Mouse (Mus musculus): ENCODE measurements around the gene Gpr4. TPM values are rescaled to one million over a fixed set of nuclear protein-coding genes. Genes with fewer than 3 reads are reported as not detected.

The Gpr4 gene
- polyA plus RNA-seq (2012; rRNA removed): 0.33 TPM in 2 replicates

GRCm38 (mm10) chr7:19211996-19212755 is at the start of gene Gpr4:
TSS of gene Gpr4 (plus strand) at chr7:19212538.

GRCm38 (mm10) chr7:19165656-19166423 is 46.5 kb upstream of the Gpr4 start, which contains the start of gene Gipr:
TSS of gene Gipr (minus strand) at chr7:19166127.

GRCm38 (mm10) chr7:19175708-19176515 is 36.4 kb upstream of the Gpr4 start, which contains the start of gene Eml2:
TSS of gene Eml2 (plus strand) at chr7:19176421.

DNA sequence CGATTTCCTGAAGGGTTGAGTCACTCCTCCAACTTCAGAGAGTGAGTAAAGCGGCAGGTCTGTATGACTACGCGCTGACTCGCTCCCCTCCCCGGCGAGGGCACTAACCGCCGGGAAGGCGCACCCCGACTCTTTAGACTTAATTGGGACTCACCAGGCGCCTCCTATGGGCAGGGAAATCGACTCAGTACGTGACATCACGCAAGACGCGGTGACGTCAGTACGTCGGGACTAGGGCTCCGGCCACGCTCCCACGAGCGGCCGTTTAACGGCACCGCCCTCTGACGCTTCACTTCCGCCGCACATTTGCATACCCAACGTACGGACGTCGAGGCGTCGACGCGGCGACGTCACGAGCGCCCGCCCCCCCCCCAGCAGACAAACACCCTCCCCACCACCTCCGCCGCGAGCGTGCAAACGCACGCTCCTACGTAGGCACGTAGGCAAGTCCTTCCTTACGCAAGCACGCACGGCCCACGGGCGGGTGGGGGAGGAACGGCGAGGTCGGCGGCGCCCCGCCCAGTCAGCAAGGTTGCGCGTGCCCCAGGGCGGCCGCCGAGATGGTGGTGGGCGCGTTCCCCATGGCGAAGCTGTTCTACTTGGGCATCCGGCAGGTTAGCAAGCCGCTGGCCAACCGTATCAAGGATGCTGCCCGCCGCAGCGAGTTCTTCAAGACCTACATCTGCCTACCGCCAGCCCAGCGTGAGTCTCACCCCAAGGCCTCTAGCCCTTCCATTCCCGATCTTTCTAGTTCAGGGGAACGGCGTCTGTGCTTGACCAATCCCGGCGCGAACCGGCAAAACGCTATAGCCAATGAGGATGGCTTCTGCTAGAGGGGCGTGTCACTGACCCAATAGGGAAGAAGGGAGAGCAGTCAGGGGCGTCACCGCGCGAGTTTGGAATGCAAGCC is 15.8 kb downstream of the Gpr4 start, which contains the start of gene Opa3:
Gene Opa3, plus strand, starts transcription at position 452 of the 910 bp plus-strand sequence.

DNA sequence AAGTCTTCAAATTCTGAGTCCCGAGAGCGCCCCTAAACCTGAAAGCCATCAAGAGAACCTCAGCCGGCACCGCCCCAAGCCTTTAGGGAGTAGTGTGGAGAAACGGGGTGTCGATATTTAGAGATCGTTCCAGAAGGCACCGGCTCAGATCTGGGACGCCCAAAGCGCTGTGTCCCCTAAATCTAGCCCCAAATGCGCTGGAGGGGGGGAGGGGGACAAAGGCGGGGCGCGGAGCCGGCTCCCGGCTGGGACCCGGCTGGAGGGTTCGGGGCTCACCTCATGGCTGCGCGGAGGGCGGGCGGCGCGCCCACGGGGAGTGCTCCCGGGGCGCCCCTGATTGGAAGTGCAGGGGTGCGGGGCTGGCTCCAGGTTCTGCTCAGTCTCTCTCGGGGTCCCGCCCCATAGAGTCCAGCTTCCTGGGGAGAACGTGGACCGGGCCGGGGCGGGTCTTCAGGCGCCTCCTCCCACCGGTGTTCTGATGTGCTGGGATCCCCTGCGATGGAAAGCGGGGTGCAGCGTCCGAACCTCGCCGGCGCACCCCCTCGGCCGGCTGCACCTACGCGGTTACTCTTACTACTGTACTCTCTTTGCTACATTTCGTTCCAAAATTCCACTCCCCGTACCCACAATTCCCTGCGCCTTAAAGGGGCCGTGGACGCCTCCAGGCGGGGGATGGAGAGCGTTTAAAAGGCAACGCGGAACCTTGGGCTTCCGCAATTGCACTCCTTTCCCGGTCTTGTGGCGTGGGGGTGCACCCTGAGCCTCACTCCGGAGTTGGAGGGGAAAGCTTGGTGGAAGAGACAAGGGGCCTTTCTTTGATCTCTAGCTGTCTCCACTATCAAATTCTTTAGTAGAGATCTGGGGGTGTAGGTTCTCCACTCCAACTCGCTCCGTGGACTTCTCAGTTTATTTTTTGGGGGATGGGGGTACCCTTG is 59.2 kb downstream of the Gpr4 start, which contains the start of gene Vasp:
Gene Vasp, minus strand, starts transcription at position 580 of the 935 bp plus-strand sequence.

Other genes with a start within 250 kb of the Gpr4 start
- gene Nanos2, start 225.1 kb upstream of the Gpr4 start, polyA plus RNA-seq (2012; rRNA removed): not detected in 2 replicates
- 0.16 and 0.21 TPM in 2 replicates for gene Mypop, start 221.3 kb upstream of the Gpr4 start, polyA plus RNA-seq (2012; rRNA removed)
- 6.5 and 6.7 TPM in 2 replicates for gene Irf2bp1, start 208.5 kb upstream of the Gpr4 start, polyA plus RNA-seq (2012; rRNA removed)
- 11.8 and 13.7 TPM in 2 replicates for gene Foxa3, start 189.0 kb upstream of the Gpr4 start, polyA plus RNA-seq (2012; rRNA removed)
- gene Sympk, start 188.2 kb upstream of the Gpr4 start, polyA plus RNA-seq (2012; rRNA removed): 22.5 and 27.5 TPM in 2 replicates
- gene Rsph6a, start 157.8 kb upstream of the Gpr4 start, polyA plus RNA-seq (2012; rRNA removed): not detected in 2 replicates
- gene Dmwd, start 136.3 kb upstream of the Gpr4 start, polyA plus RNA-seq (2012; rRNA removed): 15.6 and 16.4 TPM in 2 replicates
- gene Dmpk, start 128.7 kb upstream of the Gpr4 start, polyA plus RNA-seq (2012; rRNA removed): 14.9 and 19.8 TPM in 2 replicates
- 2.7 and 2.9 TPM in 2 replicates for gene Six5, start 117.9 kb upstream of the Gpr4 start, polyA plus RNA-seq (2012; rRNA removed)
- 0.15 and 0.22 TPM in 2 replicates for gene Gm4969, start 94.2 kb upstream of the Gpr4 start, polyA plus RNA-seq (2012; rRNA removed)
- 2.0 and 2.3 TPM in 2 replicates for gene Fbxo46, start 92.7 kb upstream of the Gpr4 start, polyA plus RNA-seq (2012; rRNA removed)
- 2.0 and 2.1 TPM in 2 replicates for gene Qpctl, start 63.2 kb upstream of the Gpr4 start, polyA plus RNA-seq (2012; rRNA removed)
- gene Snrpd2, start 62.8 kb upstream of the Gpr4 start, polyA plus RNA-seq (2012; rRNA removed): 71.6 and 72.1 TPM in 2 replicates
- gene Gipr, start 46.4 kb upstream of the Gpr4 start, polyA plus RNA-seq (2012; rRNA removed): 0.14 and 0.16 TPM in 2 replicates
- 6.7 and 7.0 TPM in 2 replicates for gene Eml2, start 36.1 kb upstream of the Gpr4 start, polyA plus RNA-seq (2012; rRNA removed)
- 8.3 and 8.6 TPM in 2 replicates for gene Opa3, start 15.8 kb downstream of the Gpr4 start, polyA plus RNA-seq (2012; rRNA removed)
- gene Vasp, start 59.3 kb downstream of the Gpr4 start, polyA plus RNA-seq (2012; rRNA removed): 35.5 and 39.5 TPM in 2 replicates
- gene Ppm1n, start 67.5 kb downstream of the Gpr4 start, polyA plus RNA-seq (2012; rRNA removed): 0.03 TPM in 1 of 2 replicates, not detected in the other
- 2.9 and 3.9 TPM in 2 replicates for gene Rtn2, start 70.1 kb downstream of the Gpr4 start, polyA plus RNA-seq (2012; rRNA removed)
- gene Fosb, start 97.5 kb downstream of the Gpr4 start, polyA plus RNA-seq (2012; rRNA removed): 0.06 and 0.07 TPM in 2 replicates
- 8.6 and 9.6 TPM in 2 replicates for gene Ercc1, start 132.2 kb downstream of the Gpr4 start, polyA plus RNA-seq (2012; rRNA removed)
- gene Cd3eap, start 146.9 kb downstream of the Gpr4 start, polyA plus RNA-seq (2012; rRNA removed): 7.3 and 7.5 TPM in 2 replicates
- gene Ppp1r13l, start 147.2 kb downstream of the Gpr4 start, polyA plus RNA-seq (2012; rRNA removed): 1.7 and 1.9 TPM in 2 replicates
- 9.9 and 11.5 TPM in 2 replicates for gene Ercc2, start 169.5 kb downstream of the Gpr4 start, polyA plus RNA-seq (2012; rRNA removed)
- 0.16 and 0.23 TPM in 2 replicates for gene Klc3, start 191.6 kb downstream of the Gpr4 start, polyA plus RNA-seq (2012; rRNA removed)
- 0.14 and 5.3 TPM in 2 replicates for gene Ckm, start 192.2 kb downstream of the Gpr4 start, polyA plus RNA-seq (2012; rRNA removed)
- gene Mark4, start 246.3 kb downstream of the Gpr4 start, polyA plus RNA-seq (2012; rRNA removed): 2.2 and 2.6 TPM in 2 replicates

Data from liver, embryonic 14 days (tissue).